Mouse (Mus musculus) forebrain, postnatal 0 days (tissue): Measurements from ENCODE around the gene Adgrb2. TPM values are rescaled to one million over a fixed set of nuclear protein-coding genes. Genes with fewer than 3 reads are reported as not detected.

Experiments used
- ATAC-seq: fragments of 200-750 bp; cut with Nextera tagmentation; 2 replicates; pipeline ENCODE4 v1.8.0; 2017; ENCODE audit warnings: mild to moderate bottlenecking, moderate library complexity
- DNase-seq: peaks from one replicate; pipeline ENCODE4 v3.0.0-alpha.2; 2015
- H3K27ac ChIP-seq: fragments of 300-500 bp; sonication (generic); 2 replicates; pipeline ENCODE4 v1.5.1; 2014; ENCODE audit warnings: low read depth, mild to moderate bottlenecking, antibody characterized with exemption, low read length, moderate library complexity, mixed read lengths
- H3K27me3 ChIP-seq: fragments of 300-500 bp; sonication (generic); 2 replicates; pipeline ENCODE4 v1.6.1; 2014; ENCODE audit warnings: mild to moderate bottlenecking, low read length, mixed read lengths; ENCODE audit not compliant: insufficient read depth
- H3K36me3 ChIP-seq: fragments of 300-500 bp; sonication (generic); 2 replicates; pipeline ENCODE4 v1.6.1; 2014; ENCODE audit warnings: mild to moderate bottlenecking, moderate library complexity; ENCODE audit not compliant: insufficient read depth
- H3K4me1 ChIP-seq: fragments of 300-500 bp; sonication (generic); 2 replicates; pipeline ENCODE4 v1.6.1; 2014; ENCODE audit warnings: antibody characterized with exemption; ENCODE audit not compliant: insufficient read depth
- H3K4me2 ChIP-seq: fragments of 300-500 bp; sonication (generic); 2 replicates; pipeline ENCODE4 v1.6.1; 2014; ENCODE audit warnings: low read depth, mild to moderate bottlenecking, moderate library complexity
- H3K4me3 ChIP-seq: fragments of 300-500 bp; sonication (generic); 2 replicates; pipeline ENCODE4 v1.5.1; 2014; ENCODE audit warnings: low read depth, low read length, mixed read lengths
- H3K9ac ChIP-seq: fragments of 300-500 bp; sonication (generic); 2 replicates; pipeline ENCODE4 v1.6.1; 2014; ENCODE audit warnings: mild to moderate bottlenecking
- H3K9me3 ChIP-seq: fragments of 300-500 bp; sonication (generic); 2 replicates; pipeline ENCODE4 v1.6.1; 2016; ENCODE audit warnings: low read length
- CTCF ChIP-seq: sonication (generic); IDR thresholded peaks from 2 replicates; pipeline ENCODE4 v1.5.1; 2016; ENCODE audit warnings: antibody characterized with exemption, control low read depth, low read depth
- WGBS: fragments of 180-500 bp; shearing (Covaris S2); extraction: QIAGEN DNeasy Blood & Tissue Kit; methylation state at CpG from one replicate; pipeline ENCODE4 v1.1.7; 2014; 5-methylcytosine and 5-hydroxymethylcytosine counted together
- polyA plus RNA-seq: library from polyadenylated mRNA; unstranded; fragments of >200 nt; fragmentation: Nextera tagmentation; extraction: Ambion mirVana; gene quantifications from 2 replicates; pipeline ENCODE4 v1.2.1, GENCODE M21; 2015
- total RNA-seq: library from RNA; depleted of rRNA; stranded (reverse); fragments of >200 nt; gene quantifications from 2 replicates; pipeline ENCODE4 v1.2.3, GENCODE M21; 2014

The Adgrb2 gene
- total and polyA plus RNA-seq, 2 experiments from 2014 or later: 18.3 to 216 TPM

DNA sequence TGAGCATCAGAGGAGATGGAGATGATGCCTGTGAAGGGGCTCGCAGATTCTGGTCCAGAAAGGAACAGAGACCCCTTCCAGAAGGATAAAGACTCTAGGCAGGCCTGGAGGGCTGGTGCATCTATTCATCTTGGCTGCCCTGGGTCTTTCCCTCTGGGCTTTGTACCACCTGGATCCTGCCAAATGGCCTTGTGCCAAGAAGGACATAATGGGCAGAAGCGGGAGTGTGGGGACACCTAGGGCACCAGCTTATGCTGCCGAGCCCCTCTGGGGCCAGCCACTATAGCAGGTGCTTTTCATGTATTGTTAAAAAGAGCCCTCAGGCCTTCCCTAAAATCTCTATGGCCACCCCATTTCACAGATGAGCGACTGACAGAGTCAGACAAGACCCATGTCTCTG lies 6.4 kb upstream of the Adgrb2 start:
- 30% methylated on average over 4 of the region's 4 CpGs for WGBS
- Histone ChIP-seq H3K4me1 (peaks cover 15% of the 10 kb centered on the region), H3K27me3 (no peaks in the 10 kb centered on the region), H3K4me3 (no peak overlapping the region), H3K27ac (no peak overlapping the region), H3K9ac (no peak overlapping the region), H3K4me2 (no peak overlapping the region), H3K36me3 (no peaks in the 10 kb centered on the region), H3K9me3 (no peaks in the 10 kb centered on the region)
- DNase-seq: no peak
- TF ChIP-seq CTCF: no peak
- ATAC-seq: no peak

GRCm38 (mm10) chr4:129978930-129979329 lies 5.7 kb upstream of the Adgrb2 start:
- no peak overlapping the region for H3K27ac ChIP-seq
- H3K36me3 ChIP-seq: no peaks in the 10 kb centered on the region
- no peak overlapping the region for H3K9ac ChIP-seq
- TF ChIP-seq CTCF: no peak
- no peak overlapping the region for H3K4me2 ChIP-seq
- WGBS: 71% methylated on average over 4 of the region's 4 CpGs
- peaks cover 22% of the 10 kb centered on the region for H3K4me1 ChIP-seq
- ATAC-seq (no peak), DNase-seq (no peak)
- no peaks in the 10 kb centered on the region for H3K9me3 ChIP-seq
- no peaks in the 10 kb centered on the region for H3K27me3 ChIP-seq
- H3K4me3 ChIP-seq: no peak overlapping the region

- no peak overlapping the region for H3K27ac ChIP-seq
- TF ChIP-seq CTCF: no peak
- DNase-seq: no peak
- no peaks in the 10 kb centered on the region for H3K27me3 ChIP-seq
- H3K36me3 ChIP-seq: no peaks in the 10 kb centered on the region
- H3K4me3 ChIP-seq: no peak overlapping the region
- no peaks in the 10 kb centered on the region for H3K9me3 ChIP-seq
- no peak for ATAC-seq
- 37% methylated on average over 11 of the region's 11 CpGs for WGBS
- H3K4me2 ChIP-seq: no peak overlapping the region
- H3K9ac ChIP-seq: no peak overlapping the region
- peaks cover 24% of the 10 kb centered on the region for H3K4me1 ChIP-seq
Measured at GRCm38 (mm10) chr4:129981657-129982056, 3.0 kb upstream of the Adgrb2 start.

- peak overlapping the region; percentile 59 for H3K27ac ChIP-seq
- no peaks in the 10 kb centered on the region for H3K9me3 ChIP-seq
- no peak overlapping the region for H3K4me3 ChIP-seq
- whole genome bisulfite sequencing: 26% methylated on average over 5 of the region's 5 CpGs
- peak overlapping the region; percentile 84; the same call in 1 of the 2 replicates for H3K4me2 ChIP-seq
- no peak overlapping the region for H3K9ac ChIP-seq
- ATAC-seq: no peak
- peak; percentile 67 for DNase-seq
- H3K36me3 ChIP-seq: no peaks in the 10 kb centered on the region
- no peak for TF ChIP-seq CTCF
- no peaks in the 10 kb centered on the region for H3K27me3 ChIP-seq
- H3K4me1 ChIP-seq: peaks cover 33% of the 10 kb centered on the region
Measured at GRCm38 (mm10) chr4:129983046-129983445, 1.6 kb upstream of the Adgrb2 start.

DNA sequence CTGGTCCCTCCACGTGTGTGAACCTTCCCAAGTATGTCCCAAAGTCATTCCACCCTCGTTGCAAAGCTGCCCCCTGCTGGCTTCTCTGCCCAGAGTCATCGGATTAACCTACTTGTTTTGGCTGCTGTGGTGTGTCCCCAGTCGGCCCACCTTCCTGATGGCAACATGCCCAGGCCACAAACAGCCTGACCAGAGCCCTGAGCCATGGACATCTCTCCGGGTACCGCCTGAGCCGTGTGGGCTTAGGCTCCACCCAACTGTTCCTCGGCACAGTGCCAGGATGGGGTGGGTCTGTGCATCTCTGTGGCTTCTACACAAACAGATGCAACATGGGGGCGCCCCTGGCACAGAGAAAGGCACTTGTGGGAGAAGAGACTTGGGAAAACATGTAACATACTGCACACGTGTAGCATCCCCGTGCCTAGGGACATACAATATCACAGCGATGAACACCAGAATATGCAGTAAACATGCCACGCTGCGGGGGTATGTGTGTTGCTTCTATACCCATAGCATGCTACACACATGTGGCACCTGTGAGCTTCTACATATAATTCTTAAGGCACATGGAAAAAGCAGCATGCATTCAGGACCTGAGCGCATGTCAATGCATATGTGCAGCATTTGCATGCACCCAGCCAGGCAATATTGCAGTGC lies 778 bp upstream of the Adgrb2 start:
- ATAC-seq (peak; percentile 26), DNase-seq (peak; percentile 83)
- Histone ChIP-seq H3K4me2 (peak overlapping the region; percentile 84), H3K9ac (peak overlapping the region; percentile 87), H3K36me3 (no peaks in the 10 kb centered on the region), H3K9me3 (no peaks in the 10 kb centered on the region), H3K27me3 (no peaks in the 10 kb centered on the region), H3K4me1 (peaks cover 35% of the 10 kb centered on the region), H3K4me3 (peak overlapping the region; percentile 84), H3K27ac (peak overlapping the region; percentile 88)
- TF ChIP-seq CTCF: peak; percentile 66
- WGBS: 3% methylated on average over 15 of the region's 15 CpGs

DNA sequence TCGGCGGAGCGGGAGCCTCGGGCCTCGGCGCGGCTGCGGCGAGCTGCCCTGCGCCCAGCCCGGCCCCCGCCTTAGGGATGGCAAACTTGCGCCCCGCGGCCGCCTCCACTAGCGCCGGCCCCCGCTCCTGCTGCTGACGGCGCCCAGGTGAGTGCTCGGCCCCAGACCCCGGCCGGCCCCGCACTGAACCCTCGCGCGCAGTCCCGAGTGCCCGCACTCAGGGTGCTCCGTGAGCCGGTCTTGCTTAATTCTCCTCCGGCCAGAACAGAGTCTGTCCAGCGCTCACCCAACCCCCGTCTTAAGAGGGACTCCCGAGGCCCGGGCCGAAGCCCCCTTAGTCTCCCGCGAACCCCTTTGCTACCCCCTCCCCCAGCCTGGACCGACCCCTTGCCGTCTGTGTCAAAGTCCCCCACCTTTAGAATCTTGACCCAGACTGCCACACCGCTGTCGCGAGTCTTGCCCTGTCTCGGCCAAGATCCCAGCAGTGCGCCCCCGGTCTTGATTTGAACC lies 546 bp downstream of the Adgrb2 start:
- Histone ChIP-seq H3K27me3 (no peaks in the 10 kb centered on the region), H3K36me3 (no peaks in the 10 kb centered on the region), H3K4me3 (peak overlapping the region; percentile 84), H3K27ac (peak overlapping the region; percentile 88), H3K9me3 (no peaks in the 10 kb centered on the region), H3K4me1 (peaks cover 41% of the 10 kb centered on the region), H3K9ac (peak overlapping the region; percentile 87), H3K4me2 (peak overlapping the region; percentile 84)
- under 1% methylated on average over 46 of the region's 48 CpGs for WGBS
- ATAC-seq: no peak
- no peak for DNase-seq
- no peak for TF ChIP-seq CTCF

- Histone ChIP-seq H3K27ac (peak overlapping the region; percentile 88), H3K36me3 (no peaks in the 10 kb centered on the region)
- TF ChIP-seq CTCF: peak; percentile 85
Measured at GRCm38 (mm10) chr4:129985671-129986441, 1.2 kb downstream of the Adgrb2 start.

More at GRCm38 (mm10) chr4:129985671-129986441, 1.2 kb downstream of the Adgrb2 start:
- DNase-seq (peak; percentile 83), ATAC-seq (peak; percentile 34)
- peak overlapping the region; percentile 84 for H3K4me2 ChIP-seq
- H3K4me1 ChIP-seq: peaks cover 41% of the 10 kb centered on the region
- peak overlapping the region; percentile 84 for H3K4me3 ChIP-seq
- WGBS: under 1% methylated on average over 53 of the region's 58 CpGs
- H3K9ac ChIP-seq: peak overlapping the region; percentile 87
- no peaks in the 10 kb centered on the region for H3K27me3 ChIP-seq
- no peaks in the 10 kb centered on the region for H3K9me3 ChIP-seq
